Mouse (Mus musculus) MEL (cell line): ENCODE results near the gene H2al2a. TPM values are rescaled to one million over a fixed set of nuclear protein-coding genes. Genes with fewer than 3 reads are reported as not detected.

Experiments
- DNase-seq: peaks from one replicate; pipeline ENCODE4 v3.0.0; 2011; ENCODE audit warnings: low read depth, low spot score
- H3K27ac ChIP-seq: 2 replicates; pipeline ENCODE4 v1.5.1; 2012; ENCODE audit warnings: low read depth, mild to moderate bottlenecking, control low read depth, low read length, moderate library complexity; ENCODE audit not compliant: control insufficient read depth
- H3K27me3 ChIP-seq, 2 experiments: fragments of 150-350 bp in 1 of 2; sonication (generic) in 1 of 2; 2 replicates each; pipeline ENCODE4 v1.6.1; 2012; ENCODE audit warnings: low read length in 2 of 2, mild to moderate bottlenecking in 2 of 2, improper control_type of control experiment in 1 of 2, moderate library complexity in 1 of 2; ENCODE audit not compliant: insufficient read depth in 2 of 2, control insufficient read depth in 1 of 2
- H3K36me3 ChIP-seq, 2 experiments: 2 replicates each; pipeline ENCODE4 v1.6.1; 2012 to 2014; ENCODE audit warnings: low read length in 2 of 2, improper control_type of control experiment in 1 of 2, inconsistent platforms in 1 of 2, mild to moderate bottlenecking in 1 of 2; ENCODE audit not compliant: insufficient read depth in 2 of 2, control insufficient read depth in 1 of 2
- H3K4me1 ChIP-seq, 2 experiments: fragments of 150-350 bp in 1 of 2; sonication (generic) in 1 of 2; 2 replicates each; pipeline ENCODE4 v1.6.1; 2012; ENCODE audit warnings: low read length in 2 of 2, improper control_type of control experiment in 1 of 2, mild to moderate bottlenecking in 1 of 2; ENCODE audit not compliant: insufficient read depth in 2 of 2, control insufficient read depth in 1 of 2
- H3K4me3 ChIP-seq, 2 experiments: fragments of 150-350 bp in 1 of 2; sonication (generic) in 1 of 2; 2 replicates each; pipeline ENCODE4 v1.5.1; 2012; ENCODE audit warnings: low read depth in 2 of 2, low read length in 2 of 2, mild to moderate bottlenecking in 2 of 2, moderate library complexity in 2 of 2, control low read depth in 1 of 2, improper control_type of control experiment in 1 of 2; ENCODE audit not compliant: control insufficient read depth in 1 of 2, insufficient read depth in 1 of 2
- H3K79me2 ChIP-seq: 2 replicates; pipeline ENCODE4 v1.6.1; 2012; ENCODE audit warnings: mild to moderate bottlenecking, low read length, moderate library complexity; ENCODE audit not compliant: control insufficient read depth, poor library complexity, insufficient read depth
- H3K9ac ChIP-seq: 2 replicates; pipeline ENCODE4 v1.6.1; 2012; ENCODE audit warnings: low read depth, mild to moderate bottlenecking, control low read depth, low read length, moderate library complexity; ENCODE audit not compliant: control insufficient read depth, poor library complexity, severe bottlenecking
- H3K9me3 ChIP-seq: fragments of 150-350 bp; sonication (generic); replicated peaks from 2 replicates; pipeline ENCODE4 v1.6.1; 2012; ENCODE audit warnings: mild to moderate bottlenecking, low read length, improper control_type of control experiment, moderate library complexity; ENCODE audit not compliant: insufficient read depth
- BHLHE40 ChIP-seq: IDR thresholded peaks from 2 replicates; pipeline ENCODE4 v1.6.1; 2012; ENCODE audit warnings: low read depth, mild to moderate bottlenecking, inconsistent platforms, low read length, improper control_type of control experiment, borderline replicate concordance
- CHD1 ChIP-seq: IDR thresholded peaks from 2 replicates; pipeline ENCODE4 v1.6.1; 2012; ENCODE audit warnings: low read depth, mild to moderate bottlenecking, inconsistent platforms, low read length, improper control_type of control experiment
- CHD2 ChIP-seq: IDR thresholded peaks from 2 replicates; pipeline ENCODE4 v1.6.1; 2011; ENCODE audit warnings: low read length, improper control_type of control experiment
- E2F4 ChIP-seq: IDR thresholded peaks from 2 replicates; pipeline ENCODE4 v1.6.1; 2011; ENCODE audit warnings: low read depth, low read length, improper control_type of control experiment, borderline replicate concordance
- GABPA ChIP-seq: IDR thresholded peaks from 2 replicates; pipeline ENCODE4 v1.6.1; 2012; ENCODE audit warnings: low read depth, mild to moderate bottlenecking, inconsistent platforms, low read length, improper control_type of control experiment, moderate library complexity
- GATA1 ChIP-seq: IDR thresholded peaks from 2 replicates; pipeline ENCODE4 v1.6.1; 2011; ENCODE audit warnings: low read depth, low read length, improper control_type of control experiment
- KAT2A ChIP-seq: conservative IDR thresholded peaks from 2 replicates; pipeline ENCODE4 v1.6.1; 2012; ENCODE audit warnings: low read depth, low read length, improper control_type of control experiment, inconsistent platforms
- MAFK ChIP-seq: IDR thresholded peaks from 2 replicates; pipeline ENCODE4 v1.6.1; 2011; ENCODE audit warnings: low read depth, mild to moderate bottlenecking, low read length, improper control_type of control experiment, borderline replicate concordance
- MAX ChIP-seq: IDR thresholded peaks from 2 replicates; pipeline ENCODE4 v1.6.1; 2011; ENCODE audit warnings: low read length, improper control_type of control experiment
- MEF2A ChIP-seq: IDR thresholded peaks from 2 replicates; pipeline ENCODE4 v1.6.1; 2014; ENCODE audit warnings: low read depth, mild to moderate bottlenecking, inconsistent platforms, low read length, improper control_type of control experiment; ENCODE audit not compliant: poor library complexity, insufficient replicate concordance, severe bottlenecking; ENCODE audit errors: extremely low read depth
- MYB ChIP-seq: IDR thresholded peaks from 2 replicates; pipeline ENCODE4 v1.6.1; 2011; ENCODE audit warnings: mild to moderate bottlenecking, low read depth, low read length, improper control_type of control experiment
- NELFE ChIP-seq: IDR thresholded peaks from 2 replicates; pipeline ENCODE4 v1.6.1; 2011; ENCODE audit warnings: low read depth, low read length, improper control_type of control experiment
- NRF1 ChIP-seq: IDR thresholded peaks from 2 replicates; pipeline ENCODE4 v1.6.1; 2014; ENCODE audit warnings: low read depth, mild to moderate bottlenecking, inconsistent platforms, low read length, improper control_type of control experiment, moderate library complexity; ENCODE audit not compliant: poor library complexity, insufficient read depth, severe bottlenecking
- POLR2AphosphoS2 ChIP-seq: IDR thresholded peaks from 2 replicates; pipeline ENCODE4 v1.6.1; 2011; ENCODE audit warnings: low read length, improper control_type of control experiment
- RCOR1 ChIP-seq: IDR thresholded peaks from 2 replicates; pipeline ENCODE4 v1.6.1; 2012; ENCODE audit warnings: low read depth, mild to moderate bottlenecking, inconsistent platforms, low read length, improper control_type of control experiment
- SMC3 ChIP-seq: IDR thresholded peaks from 2 replicates; pipeline ENCODE4 v1.6.1; 2011; ENCODE audit warnings: low read depth, low read length, improper control_type of control experiment
- USF1 ChIP-seq: IDR thresholded peaks from 2 replicates; pipeline ENCODE4 v1.6.1; 2014; ENCODE audit warnings: low read depth, mild to moderate bottlenecking, inconsistent platforms, low read length, improper control_type of control experiment, moderate library complexity
- USF2 ChIP-seq, 2 experiments: IDR thresholded peaks; 2 replicates each; pipeline ENCODE4 v1.6.1; 2011 to 2012; ENCODE audit warnings: improper control_type of control experiment in 2 of 2, low read length in 2 of 2, borderline replicate concordance in 1 of 2, inconsistent platforms in 1 of 2, low read depth in 1 of 2, mild to moderate bottlenecking in 1 of 2; ENCODE audit not compliant: insufficient read depth in 1 of 2
- ZKSCAN1 ChIP-seq: IDR thresholded peaks from 2 replicates; pipeline ENCODE4 v1.6.1; 2012; ENCODE audit warnings: low read depth, mild to moderate bottlenecking, inconsistent platforms, low read length, improper control_type of control experiment, moderate library complexity
- polyA plus RNA-seq, 2 experiments: library from polyadenylated mRNA; stranded (reverse) in 1 of 2; unstranded in 1 of 2; fragments of >175 nt in 1 of 2; fragments of >200 nt in 1 of 2; gene quantifications; 2 replicates each; pipeline versions ENCODE4 v1.2.1 to v1.2.4; 2012; ENCODE audit warnings: low replicate concordance in 2 of 2, low read depth in 1 of 2; ENCODE audit not compliant: insufficient read length in 2 of 2, insufficient read depth in 1 of 2, missing spikeins in 1 of 2
- total RNA-seq: library from RNA; depleted of rRNA; stranded (reverse); fragments of 300-350 nt; gene quantifications from 2 replicates; pipeline ENCODE4 v1.2.3, GENCODE M21; 2012

Gene H2al2a
- total and polyA plus RNA-seq, 3 experiments = not detected

GRCm38 (mm10) chr2:18002306-18002705 lies 5.5 kb upstream of the H2al2a start:
- no peak for DNase-seq
- no peaks in the 10 kb centered on the region for H3K36me3 ChIP-seq
- H3K79me2 ChIP-seq = no peaks in the 10 kb centered on the region
- no peaks in the 10 kb centered on the region for H3K9me3 ChIP-seq
- no peak overlapping the region for H3K27ac ChIP-seq
- no peak overlapping the region for H3K9ac ChIP-seq
- no peaks in the 10 kb centered on the region for H3K4me1 ChIP-seq
- H3K4me3 ChIP-seq = no peak overlapping the region
- TF ChIP-seq CHD1 (no peak), MAX (no peak), ZKSCAN1 (no peak), CHD2 (no peak), POLR2AphosphoS2 (no peak), MYB (no peak), MEF2A (no peak), KAT2A (no peak)
- H3K27me3 ChIP-seq = peaks cover 0 to 2% of the 10 kb centered on the region in 2 experiments; a peak in 2 of 4 replicates

GRCm38 (mm10) chr2:17989562-17989961 lies 7.2 kb downstream of the H2al2a start:
- Histone ChIP-seq H3K4me3 (no peak overlapping the region), H3K27ac (no peak overlapping the region), H3K9ac (no peak overlapping the region), H3K36me3 (no peaks in the 10 kb centered on the region), H3K27me3 (no peaks in the 10 kb centered on the region), H3K79me2 (no peaks in the 10 kb centered on the region), H3K4me1 (no peaks in the 10 kb centered on the region), H3K9me3 (no peaks in the 10 kb centered on the region)
- TF ChIP-seq NRF1 = no peak
- no peak for TF ChIP-seq GABPA
- TF ChIP-seq BHLHE40 = no peak
- DNase-seq = no peak

- no peak for DNase-seq
- no peak overlapping the region for H3K4me3 ChIP-seq
- TF ChIP-seq USF2 (IDR thresholded peaks at IDR 0.05; ENCODE audit: borderline replicate concordance in 1 of 2, insufficient read depth in 1 of 2, low read depth in 1 of 2, low read length in 2 of 2) (no peak), USF1 (no peak), MAFK (no peak), KAT2A (no peak), RCOR1 (no peak), BHLHE40 (no peak), SMC3 (no peak), POLR2AphosphoS2 (no peak), E2F4 (no peak), GATA1 (no peak), NELFE (no peak)
- H3K27me3 ChIP-seq = no peaks in the 10 kb centered on the region
- no peak overlapping the region for H3K27ac ChIP-seq
- H3K36me3 ChIP-seq = no peaks in the 10 kb centered on the region
- H3K4me1 ChIP-seq = no peaks in the 10 kb centered on the region
- H3K79me2 ChIP-seq = no peaks in the 10 kb centered on the region
- no peak overlapping the region for H3K9ac ChIP-seq
- H3K9me3 ChIP-seq = no peaks in the 10 kb centered on the region
These were observed 7.6 kb downstream of the H2al2a start for GRCm38 (mm10) chr2:17989115-17989514.
